Mouse (Mus musculus) R1 (cell line): ENCODE results near the gene Tor4a.

Experiments
- DNase-seq: peaks from one replicate; pipeline ENCODE4 v3.0.0-alpha.2; 2018; ENCODE audit warnings: low read depth, low spot score

The Tor4a gene

DNA sequence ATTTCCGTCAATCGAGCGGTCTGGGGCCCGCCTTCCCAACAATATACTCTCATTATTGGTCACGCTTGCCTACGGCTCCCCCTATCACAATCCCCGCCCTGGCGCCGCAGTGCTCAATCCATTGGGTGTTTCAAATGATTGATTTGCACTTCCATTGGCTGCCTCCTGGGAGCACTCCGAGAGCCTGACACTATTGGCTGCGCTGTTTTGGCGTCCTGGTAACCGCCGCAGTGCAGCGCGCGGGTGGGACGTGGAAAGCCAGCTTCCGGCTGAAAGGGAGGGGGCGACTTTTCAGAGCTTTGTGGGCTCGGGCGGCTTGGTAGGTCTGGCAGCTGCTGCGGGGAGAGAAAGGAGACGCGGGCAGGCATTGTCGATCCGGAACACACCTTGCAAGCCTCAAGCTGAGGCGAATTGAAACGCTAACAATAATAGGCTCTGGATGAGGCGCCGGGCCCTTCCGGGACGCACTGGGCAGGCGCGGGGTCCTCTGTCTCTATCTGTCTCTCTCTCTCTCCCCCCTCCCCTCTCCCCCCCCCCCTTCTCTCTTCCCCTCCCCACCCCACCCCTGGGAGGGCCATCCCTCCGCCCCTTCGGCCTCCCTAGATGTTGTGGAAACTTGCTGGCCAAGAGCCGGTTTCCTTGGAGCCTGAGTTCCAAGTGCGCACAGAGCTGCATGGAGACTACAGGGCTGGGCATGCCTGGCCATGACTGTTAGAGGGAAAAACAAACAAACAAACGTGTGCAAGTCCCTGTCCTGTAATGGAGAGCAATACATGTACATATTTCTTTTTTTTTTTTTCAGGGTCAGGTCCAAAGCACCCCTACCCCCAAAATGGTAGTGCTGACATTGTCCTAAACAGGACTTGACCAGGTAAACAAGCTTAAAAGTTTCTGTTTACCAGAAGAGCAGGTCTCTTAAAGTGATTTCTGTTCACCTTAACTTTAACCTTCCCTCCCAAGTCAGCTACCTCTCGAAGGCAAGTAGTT, 28.4 kb upstream of the Tor4a start:
- DNase-seq: peak; percentile 100

DNA sequence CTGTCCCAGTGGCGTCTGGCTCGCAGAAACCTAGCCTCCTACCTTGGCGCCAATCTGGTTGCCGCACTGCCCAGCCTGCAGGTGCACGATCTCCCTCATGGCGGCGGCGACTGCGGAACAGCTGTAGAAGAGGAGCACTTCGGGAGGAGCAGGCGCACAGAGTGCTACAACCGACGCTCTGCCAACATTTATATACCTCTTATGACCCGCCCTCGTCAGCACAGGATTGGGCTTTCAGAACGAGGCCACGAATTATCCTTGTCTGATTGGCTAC, 27.7 kb upstream of the Tor4a start, which contains the start of gene Tubb4b:
TSS of gene Tubb4b (minus strand) at position 211 of the 274 bp plus-strand sequence.
- DNase-seq: no peak

DNA sequence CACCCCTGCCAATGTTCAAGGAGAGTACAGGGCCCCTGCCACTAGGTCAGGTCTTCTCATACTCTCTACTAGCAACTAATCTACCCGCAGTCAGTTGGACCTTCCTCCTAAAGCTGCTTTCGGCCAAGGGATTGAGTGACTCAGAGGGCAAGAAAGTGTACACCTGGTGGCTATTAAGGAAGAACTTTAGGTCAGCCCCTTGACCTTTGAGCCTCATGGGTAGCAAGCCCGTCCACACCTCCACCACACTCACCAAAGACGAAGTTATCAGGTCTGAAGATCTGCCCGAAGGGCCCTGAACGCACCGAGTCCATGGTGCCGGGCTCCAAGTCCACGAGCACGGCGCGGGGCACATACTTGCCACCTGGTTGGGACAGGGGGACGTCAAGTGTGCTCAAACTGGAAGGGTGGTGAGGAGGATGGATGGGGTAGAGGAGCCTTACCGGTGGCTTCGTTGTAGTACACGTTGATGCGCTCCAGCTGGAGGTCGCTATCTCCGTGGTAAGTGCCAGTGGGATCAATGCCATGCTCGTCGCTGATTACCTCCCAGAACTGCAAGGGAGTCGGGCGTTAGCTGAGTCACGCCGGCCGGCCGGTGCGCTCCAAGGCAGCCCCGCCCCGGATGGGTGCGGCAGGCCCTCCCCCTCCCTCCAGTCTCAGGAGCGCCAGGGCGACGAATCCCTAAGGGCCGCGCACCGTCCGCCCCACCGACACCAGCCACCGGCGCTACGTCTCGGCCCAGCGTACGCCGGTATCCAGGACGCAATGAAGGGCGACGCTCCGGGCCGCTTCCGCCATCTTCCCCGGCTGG, 27.2 kb upstream of the Tor4a start:
- DNase-seq: peak; percentile 92

DNA sequence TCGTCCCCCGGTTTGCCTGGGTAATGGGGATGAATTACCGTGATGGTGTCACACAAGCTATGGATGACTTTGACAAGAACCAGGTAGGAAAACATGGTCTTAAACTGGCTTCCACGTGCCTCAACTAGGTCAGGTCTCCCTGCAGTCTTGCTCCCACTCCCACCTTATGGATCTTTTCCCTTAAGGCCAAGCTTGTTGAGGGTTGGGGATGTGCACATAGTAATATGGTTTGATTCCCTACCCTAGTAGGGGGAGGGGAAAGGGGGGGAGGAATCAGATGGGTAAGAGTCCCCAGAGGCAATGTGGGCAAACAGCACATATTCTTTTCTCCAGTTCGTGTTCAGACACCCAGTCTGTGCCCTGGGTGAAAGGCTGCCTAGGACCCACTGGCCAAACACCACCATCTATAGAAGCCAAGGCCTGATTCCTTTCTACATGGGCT, 24.7 kb upstream of the Tor4a start:
- peak; percentile 46 for DNase-seq

DNA sequence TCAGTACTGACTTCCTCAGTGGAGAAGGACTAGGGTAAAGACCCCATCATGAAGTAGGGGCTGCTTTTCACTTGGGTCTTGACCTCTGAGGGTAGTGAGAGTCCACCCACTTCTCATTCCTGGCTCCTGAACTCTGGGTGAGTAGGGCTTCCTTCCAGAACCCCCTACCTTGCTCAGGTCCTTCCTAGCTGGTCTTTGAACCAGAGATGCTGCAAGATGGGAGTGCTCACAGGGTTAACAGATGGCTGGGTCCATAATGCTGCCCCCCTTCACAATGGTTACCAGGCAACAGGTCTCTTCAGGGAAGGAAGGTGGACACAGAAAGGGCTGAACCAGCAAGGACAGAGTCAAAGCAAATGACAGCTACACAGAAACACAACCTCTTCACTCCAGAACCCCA, 21.8 kb upstream of the Tor4a start, which contains the start of gene Fam166a:
TSS of gene Fam166a (plus strand) at position 301 of the 400 bp plus-strand sequence.
- DNase-seq: no peak

DNA sequence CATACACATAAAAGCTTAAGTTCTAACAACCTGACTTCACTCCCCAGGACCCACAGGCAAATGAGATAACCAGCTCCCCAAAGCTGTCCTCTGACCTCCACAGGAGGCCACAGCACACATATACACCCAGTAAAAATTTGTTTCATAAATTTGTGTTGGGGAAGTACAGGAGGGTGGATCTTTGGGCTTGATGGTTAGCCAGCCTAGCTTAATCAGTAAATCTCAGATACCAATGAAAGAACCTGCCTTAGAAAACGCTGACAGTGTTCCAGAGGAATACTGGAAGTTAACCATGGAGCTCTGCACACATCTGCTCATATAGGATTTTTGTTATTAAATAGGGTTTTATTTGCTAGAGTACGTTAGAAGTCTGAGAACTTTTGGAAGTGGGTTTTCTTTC, 21.0 kb upstream of the Tor4a start:
- DNase-seq: no peak

DNA sequence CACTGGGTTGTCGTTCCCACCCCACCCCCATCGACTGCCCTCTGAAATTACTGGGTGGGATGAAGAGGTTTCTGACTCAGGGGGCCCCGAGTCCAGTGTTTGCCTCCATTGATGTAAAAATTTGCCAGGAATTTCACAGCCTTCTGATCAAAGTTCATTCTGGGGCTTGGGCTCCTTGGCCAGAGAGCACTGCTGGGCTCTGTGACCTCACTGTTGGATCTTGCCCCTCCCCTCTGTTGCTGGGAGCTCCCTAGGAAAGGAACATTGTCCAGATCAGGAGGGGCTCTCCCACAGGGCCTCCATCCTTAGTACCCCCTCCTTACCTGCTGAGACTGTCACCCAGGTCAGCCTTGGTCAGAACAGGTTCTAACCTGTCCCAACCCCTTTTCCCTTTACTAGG, 17.8 kb upstream of the Tor4a start, which contains the start of gene Stpg3:
TSS of gene Stpg3 (minus strand) at position 194 of the 400 bp plus-strand sequence.
- DNase-seq: no peak

DNA sequence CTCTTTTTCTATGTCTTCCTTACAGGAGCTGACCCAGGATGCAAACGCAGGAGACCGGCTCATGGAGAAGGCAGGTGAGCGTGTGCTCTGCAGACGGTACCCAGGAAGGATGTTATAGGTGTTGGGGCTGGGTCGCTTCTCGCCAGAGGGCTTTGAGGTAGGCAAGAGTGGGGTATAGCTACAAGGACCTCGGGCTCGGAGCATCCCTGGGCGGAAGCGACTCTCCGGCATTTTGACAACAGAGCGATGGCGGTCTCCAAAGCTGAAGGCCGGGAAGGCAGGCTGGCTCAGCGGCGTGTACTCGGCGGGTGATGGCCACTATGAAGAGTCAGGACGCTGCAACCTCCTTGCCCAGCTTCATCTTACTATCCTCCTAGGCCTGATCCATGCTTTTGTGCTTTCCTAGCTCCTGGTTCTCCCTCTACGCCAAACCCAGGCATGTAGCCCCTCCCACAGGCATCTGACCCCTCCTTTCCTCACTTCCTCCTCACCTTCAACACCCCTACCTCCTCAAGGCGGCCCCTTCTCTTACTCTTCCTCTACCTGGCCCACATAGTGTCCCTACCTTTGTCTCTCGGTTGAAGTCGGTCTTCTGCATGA, 16.7 kb upstream of the Tor4a start:
- peak; percentile 54 for DNase-seq

DNA sequence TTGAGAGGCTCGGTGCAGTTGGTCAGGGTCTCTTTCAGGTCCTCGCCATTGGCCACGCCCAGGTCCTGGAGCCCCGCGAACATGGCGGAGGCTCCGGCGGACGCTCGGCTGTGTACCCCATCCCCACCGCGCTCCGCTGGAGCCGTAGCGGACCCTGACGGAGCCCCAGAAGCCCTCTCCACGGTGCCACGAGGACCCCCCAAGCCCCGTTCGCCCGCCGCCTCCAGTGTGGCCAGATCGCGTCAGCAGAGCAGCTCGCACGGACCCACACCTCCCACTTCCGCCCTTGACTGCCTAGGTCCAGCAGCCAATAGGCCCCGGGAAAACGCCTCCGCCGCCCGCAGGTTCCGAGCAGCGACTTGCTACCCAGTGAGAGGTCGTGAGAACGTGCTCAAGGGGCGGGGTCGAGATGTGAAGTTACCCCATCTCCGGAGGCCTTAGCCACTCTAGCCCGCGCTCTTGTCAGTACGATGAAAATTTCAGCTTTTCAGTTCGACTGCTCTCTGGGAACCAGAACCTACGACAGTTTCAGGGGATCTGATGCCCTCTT, 14.5 kb upstream of the Tor4a start, which contains the start of gene Nelfb:
TSS of gene Nelfb (minus strand) at position 369 of the 550 bp plus-strand sequence.
- peak; percentile 97 for DNase-seq

DNA sequence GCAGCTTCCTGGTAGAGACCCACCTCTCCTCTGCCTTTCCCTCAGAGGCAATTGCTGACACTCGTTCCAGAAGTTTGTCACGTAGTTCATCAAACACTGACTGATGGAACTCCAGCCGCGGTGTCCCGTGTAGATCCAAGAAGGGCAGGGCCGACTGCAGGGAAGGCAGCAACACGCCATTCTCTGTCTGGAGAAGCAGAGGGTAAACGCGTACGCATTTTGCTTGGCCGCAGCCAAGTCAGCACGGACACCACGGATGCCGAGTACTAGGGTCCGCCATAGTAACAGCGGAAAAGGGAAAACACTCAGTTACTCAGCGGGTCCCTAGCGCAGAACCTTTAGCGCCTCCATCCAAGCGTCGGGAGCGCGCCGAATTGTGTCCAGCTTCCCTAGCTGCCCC, 14.0 kb upstream of the Tor4a start:
- no peak for DNase-seq

DNA sequence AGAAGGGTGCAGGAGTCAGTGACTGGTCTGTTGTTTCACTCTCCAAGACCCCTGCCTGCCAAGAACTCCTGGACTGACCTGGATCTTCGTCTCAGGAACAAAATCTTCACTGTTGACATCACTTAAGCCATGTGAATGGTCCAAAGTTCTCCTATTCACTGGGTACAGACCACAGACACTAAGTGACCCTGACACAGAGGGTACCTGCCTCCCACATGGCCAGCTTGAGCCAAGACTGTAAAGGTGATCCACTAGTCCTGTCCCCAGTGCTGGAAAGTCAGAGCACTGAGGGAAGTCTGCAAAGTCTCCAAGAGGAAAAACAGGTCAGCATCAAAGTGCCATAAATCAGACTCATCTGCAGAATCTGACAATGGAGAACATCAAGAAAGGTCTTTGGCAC, 10.9 kb upstream of the Tor4a start:
- DNase-seq: no peak

DNA sequence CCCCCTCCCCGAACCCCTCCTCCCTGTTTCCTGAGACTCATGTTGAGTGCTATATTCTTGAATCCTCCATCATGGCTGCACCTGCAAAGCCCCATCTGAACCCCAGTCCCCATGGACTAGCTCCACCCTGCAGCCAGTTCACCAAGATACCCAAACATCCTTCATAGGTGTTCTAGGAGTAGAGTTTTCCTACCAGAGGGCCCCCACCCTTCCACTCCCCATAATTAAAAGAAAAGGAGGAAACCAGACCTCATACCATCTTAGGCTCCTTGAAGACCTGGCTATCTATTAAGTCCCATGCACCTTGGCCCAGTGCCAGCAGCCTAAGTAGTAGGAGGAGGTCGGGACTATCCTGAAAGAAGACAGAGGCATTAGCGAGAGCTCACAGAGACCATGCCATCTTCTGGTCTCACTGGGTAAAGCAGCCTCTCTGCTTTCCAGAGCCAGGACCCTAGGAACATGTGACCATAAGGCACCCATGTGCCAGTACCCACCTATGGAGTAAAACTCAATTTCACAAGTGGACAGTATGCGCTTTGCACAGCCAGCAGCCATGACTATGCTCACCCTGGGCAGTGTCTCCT, 7.0 kb upstream of the Tor4a start:
- peak; percentile 65 for DNase-seq

DNA sequence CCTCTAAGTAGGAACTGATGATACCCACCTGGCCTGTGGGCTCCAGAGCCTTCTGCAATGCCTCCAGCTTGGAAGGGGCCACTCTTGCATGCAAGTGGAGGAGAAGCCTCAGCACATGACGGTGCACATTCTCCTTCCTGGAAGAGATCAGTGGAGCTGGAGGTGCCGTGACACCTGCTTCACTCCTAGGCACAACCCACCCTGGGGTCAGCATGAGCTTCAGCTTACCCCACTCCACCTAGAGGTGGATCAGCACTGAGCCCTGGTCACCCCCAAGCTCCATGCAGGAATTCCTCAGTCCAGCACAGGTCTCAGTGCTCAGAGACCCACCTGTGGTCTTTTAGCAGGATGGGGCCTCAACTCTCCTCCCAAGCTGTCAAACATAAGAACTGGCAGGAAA, 3.9 kb upstream of the Tor4a start:
- no peak for DNase-seq

DNA sequence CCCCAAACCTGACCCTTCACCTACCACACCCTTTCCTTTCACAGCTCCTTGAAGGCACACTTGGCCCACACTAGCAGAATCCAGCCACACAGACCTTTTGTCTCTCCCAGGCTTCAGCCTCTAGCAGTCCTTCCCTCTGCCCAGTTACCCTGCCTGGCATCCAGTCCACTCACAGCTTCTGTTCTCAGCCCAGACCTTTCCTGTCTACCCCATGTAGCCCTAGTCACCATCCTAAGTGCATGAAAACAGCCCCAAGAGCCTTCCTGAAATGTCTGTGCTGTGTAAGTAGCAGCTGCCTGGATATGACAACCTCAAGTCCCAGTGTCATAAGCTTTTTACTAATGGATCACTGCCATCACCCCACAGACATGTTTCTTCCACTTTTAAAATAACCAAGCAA, 1.3 kb upstream of the Tor4a start:
- DNase-seq: no peak

DNA sequence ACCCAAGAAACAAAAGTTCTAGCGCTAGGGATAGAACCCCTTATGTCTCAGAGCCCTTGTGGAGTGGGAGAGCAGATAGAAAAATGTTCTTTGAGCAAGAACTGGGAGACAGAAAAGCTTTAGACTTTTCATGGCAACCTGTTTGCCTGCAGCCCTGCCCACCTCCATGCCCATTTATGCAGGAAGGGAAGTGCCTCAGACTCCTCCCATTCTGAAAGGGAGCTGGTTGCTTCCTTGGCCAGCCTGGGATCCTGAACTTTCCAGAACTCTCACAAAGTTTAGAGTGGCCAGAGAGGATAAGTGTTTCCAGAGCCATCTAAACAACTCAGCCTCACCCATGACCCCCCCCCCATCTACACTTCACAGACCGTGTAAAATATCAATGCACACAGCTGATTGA, 505 bp upstream of the Tor4a start:
- no peak for DNase-seq

DNA sequence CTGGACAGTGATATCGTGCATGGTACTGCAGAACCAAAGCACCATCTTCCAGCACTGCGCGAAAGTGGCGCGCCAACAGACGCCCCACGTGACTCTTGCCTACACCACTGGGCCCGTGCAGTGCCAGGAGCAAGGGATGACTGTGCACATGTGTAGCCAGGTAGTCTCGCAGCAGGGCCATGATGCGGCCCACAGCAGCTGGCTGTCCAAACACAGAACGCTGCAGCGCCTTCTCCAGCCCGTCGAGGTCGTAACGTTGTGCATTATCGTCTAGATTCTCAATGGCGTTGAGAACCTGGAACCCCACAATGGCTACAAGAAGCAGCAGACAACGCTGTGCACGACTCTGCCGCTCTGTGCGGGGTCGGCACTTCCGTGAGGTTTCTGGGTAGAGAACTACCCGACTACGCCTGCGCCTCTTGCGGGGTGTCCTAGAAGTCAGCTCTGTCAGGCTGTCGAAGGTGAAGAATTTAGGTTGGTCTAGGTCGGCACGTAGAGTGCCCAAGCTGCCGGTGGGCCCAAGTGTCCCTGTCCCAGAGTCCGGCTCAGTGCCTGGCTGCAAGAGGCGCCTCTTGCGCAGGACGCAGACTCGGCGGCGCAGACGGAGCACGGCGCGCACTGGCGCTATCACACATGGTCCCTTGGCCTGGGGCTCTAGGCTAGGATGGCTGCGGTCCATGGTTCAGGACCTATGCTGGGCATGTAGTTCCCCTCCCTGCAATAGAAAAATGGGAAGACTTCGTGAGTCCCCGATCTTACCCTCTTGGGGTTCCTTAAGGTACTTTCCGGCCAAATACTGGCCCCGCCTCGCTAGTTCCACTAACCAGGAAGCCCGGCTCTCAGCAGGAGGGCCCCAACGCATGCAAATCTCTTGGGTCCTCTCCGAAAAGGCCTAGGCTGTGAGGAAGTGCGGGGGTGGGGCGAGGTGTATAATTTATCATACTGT, 1.2 kb downstream of the Tor4a start:
- peak; percentile 86 for DNase-seq

DNA sequence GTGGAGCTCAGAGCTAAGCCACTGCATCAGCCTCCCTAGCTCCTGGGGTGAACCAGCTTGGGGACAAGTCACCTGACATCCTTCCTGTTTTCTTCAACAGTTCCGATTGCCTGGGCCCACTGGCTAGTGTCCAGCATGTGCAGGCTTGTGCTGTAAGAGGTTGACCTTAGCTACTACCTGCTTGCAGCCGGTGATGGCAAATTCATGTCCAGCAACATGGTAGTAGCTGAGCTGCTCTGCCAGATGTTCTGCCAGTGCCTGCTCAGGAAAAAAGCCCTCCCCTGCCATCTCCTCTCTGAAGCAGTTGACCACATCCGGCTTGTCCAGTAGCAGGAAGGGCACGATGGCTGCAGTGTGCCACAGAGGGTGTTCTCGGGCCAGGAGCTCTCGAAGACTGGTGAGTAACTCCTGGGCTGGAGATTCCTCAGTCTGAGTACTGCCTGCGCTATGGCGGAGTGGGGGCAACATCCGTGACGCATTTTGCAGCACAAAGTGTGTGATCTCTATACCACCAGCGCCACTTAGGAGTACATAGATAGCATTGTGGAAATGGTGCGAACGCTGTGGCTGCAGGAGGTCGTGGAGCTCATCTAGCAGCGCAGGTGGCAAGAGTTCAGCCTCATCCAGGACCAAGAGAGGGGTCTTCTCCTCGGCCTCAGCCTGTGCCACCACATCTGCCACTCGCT, 2.1 kb downstream of the Tor4a start:
- no peak for DNase-seq

DNA sequence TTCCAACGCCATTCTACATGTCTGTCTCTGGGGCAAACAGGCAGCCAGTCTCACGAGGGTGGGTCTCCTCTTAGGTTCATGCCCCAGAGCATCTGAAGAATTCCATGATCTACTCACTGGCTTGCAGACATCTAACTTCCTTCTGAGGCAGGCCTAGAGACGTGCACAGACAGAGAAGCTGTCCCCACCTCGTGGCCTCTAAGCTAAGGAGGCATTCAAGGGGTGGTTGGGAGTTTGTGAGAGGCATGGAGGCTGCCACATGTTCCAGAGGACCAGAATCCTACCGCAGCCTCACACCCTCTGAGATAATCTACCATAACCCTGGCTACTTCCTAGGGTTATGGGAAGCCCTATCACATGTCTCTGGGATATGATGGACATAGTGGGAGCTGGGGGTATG, 2.7 kb downstream of the Tor4a start:
- DNase-seq: no peak

DNA sequence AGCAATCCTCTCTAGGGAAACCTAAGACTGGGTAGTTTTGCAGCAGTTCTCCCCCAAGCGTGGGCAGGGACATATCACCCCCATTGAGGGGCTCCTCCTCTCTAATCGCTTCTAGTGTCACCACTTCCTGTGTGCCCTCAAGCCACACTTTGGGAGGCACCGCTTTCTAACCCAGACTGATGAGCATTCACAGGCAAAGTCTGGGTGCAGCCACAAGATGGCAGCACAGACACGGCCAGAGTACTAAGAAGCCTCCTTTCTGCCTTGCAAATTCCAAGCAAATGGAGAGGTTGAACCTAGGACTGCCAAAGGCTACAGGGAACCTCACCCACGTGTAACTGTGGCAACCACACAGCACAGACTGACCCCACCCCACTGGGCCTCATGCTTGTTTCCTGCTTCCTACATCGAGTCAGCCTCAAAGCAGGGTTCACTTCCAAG, 3.3 kb downstream of the Tor4a start:
- peak; percentile 97 for DNase-seq

DNA sequence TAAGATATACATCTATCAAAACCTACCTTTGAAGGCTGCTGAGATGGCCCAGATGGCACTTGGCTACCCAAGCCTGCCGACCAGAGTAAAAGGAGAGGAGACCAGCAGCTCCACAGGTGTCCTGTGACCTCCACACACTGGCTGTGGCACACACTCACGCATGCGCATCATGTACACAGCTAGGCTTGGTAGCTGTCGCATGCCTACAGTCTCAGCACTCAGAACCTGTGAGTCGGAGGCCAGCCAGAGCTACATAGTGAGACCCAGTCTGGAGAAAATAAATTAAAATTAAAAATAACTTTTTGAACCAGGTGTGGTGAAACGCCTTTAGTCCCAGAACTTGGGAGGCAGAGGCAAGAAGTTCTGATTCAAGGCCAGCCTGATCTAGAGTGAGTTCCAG, 8.8 kb downstream of the Tor4a start:
- no peak for DNase-seq
